Mouse (Mus musculus) olfactory bulb, adult 2 months (tissue): ENCODE data around the gene Cnn2.

Source experiments
- CTCF ChIP-seq: fragments of 200-500 bp; IDR thresholded peaks from 2 replicates; pipeline ENCODE4 v1.5.1; 2012; ENCODE audit warnings: low read depth, mild to moderate bottlenecking, low read length, moderate library complexity; ENCODE audit not compliant: insufficient read depth
- POLR2A ChIP-seq: fragments of 200-500 bp; IDR thresholded peaks from 2 replicates; pipeline ENCODE4 v1.6.1; 2012; ENCODE audit warnings: mild to moderate bottlenecking, low read depth, low read length, moderate library complexity; ENCODE audit not compliant: insufficient read depth

GRCm38 (mm10) chr10:79968181-79968580 lies 20.2 kb upstream of the Cnn2 start:
- TF ChIP-seq CTCF (no peak), POLR2A (no peak)
